Mouse (Mus musculus) adipose tissue, adult 10 weeks (tissue): ENCODE data around the gene Fam83g. TPM values are rescaled to one million over a fixed set of nuclear protein-coding genes. Genes with fewer than 3 reads are reported as not detected.

Experiments used
- polyA plus RNA-seq: library from polyadenylated mRNA; stranded (reverse); fragments of 350-450 nt; fragmentation: Illumina TruSeq; extraction: RNeasy Lipid Tissue Mini Kit (QIAGEN cat#74804); gene quantifications from one replicate; pipeline ENCODE4 v1.2.3, GENCODE M21; 2014; ENCODE audit warnings: low read depth, low replicate concordance

Gene Fam83g
- polyA plus RNA-seq: 2.2 TPM

DNA sequence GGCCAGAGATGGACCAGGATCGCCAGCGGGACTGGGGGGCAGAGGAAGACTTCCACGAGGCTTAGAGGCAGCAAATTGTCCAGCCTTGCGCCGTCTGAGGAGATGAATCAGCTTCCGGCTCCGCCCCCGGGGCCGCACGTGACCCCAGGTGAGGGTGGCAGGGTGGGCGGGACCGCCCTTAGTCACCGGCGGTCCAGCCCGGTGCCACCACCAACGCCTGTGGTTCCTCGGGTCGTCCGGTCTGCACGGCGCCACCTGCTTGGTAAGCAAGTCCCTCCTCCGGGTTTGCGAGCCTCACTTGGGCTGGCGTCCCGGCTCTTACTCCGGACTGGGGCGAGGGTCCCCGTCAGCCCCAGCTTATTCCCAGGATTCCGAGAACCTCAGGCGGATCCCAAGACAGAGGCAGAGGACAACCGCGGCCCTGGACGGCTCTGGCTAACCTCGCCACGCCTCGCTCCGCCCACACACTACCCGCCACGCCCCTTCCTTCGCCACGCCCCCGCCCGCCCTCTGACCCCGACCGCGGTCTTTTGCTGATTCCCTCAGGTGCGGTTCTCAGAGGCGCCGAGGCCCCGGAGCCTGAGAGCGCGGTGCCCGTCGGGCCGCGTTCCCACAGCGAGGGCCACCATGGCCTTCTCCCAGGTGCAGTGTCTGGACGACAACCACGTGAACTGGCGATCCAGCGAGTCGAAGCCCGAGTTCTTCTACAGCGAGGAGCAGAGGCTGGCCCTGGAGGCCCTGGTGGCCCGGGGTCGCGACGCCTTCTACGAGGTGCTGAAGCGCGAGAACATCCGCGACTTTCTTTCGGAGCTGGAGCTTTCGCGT lies at the start of gene Fam83g:
TSS of gene Fam83g (plus strand) at position 185 of the 825 bp plus-strand sequence.

DNA sequence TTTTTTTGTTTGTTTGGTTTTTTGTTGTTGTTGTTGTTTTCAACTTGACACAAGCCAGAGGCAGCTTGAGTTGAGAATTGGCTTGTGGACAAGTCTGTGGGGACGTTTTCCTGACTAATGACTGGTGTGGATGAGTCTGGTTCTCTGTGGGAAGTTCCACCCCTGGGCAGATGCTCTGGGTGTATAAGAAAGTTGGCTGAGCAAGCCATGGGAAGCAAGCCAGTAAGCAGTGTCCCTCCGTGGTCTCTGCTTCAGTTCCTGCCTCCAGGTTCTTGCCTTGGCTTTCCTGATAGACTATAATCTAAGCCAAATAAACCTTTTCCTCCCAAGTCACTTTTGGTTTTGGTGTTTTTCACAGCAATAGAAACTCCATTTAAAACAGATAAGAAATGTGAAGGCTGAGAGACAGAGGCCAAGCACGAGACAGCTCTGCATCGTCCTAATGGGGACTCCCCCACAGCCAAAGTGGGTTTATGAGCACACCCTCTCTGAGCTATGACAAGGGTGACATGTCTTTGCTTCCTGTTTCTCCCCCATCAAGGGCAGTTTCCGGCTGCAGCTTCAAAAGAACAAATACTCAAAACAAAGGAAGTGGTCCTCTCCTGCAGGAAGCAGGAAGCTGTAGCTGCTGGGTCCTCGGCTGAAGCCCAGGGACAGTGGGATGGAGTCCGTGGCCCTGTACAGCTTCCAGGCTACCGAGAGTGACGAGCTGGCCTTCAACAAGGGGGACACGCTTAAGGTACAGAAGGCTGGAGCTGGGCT lies 31.0 kb upstream of the Fam83g start, which contains the start of gene Grap:
TSS of gene Grap (plus strand) at position 580 of the 762 bp plus-strand sequence.

DNA sequence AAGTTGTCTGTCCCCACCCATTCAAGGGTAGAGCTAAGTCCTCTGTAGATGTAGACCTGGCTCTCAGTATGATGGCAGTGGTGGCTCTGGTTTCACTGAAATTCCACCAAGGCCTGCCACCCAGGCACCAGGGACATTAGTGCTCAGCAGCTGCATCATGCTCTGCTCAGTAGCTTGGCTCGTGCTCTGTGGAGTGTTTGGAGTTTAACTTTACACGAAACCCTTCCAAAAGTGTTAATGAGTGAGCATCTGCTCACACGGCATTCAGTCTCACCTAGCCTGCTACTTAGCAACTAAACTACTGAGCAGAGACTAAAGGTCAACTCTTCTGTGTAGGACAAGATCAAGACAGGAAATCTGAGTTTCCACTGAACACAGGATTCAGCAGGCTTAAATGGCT lies 36.7 kb downstream of the Fam83g start, which contains the start of gene Slc5a10:
TSS of gene Slc5a10 (minus strand) at position 191 of the 400 bp plus-strand sequence.

Other genes with a start within 250 kb of the Fam83g start
- gene Rnf112, start 230.0 kb upstream of the Fam83g start, polyA plus RNA-seq: 0.94 TPM
- gene Mfap4, start 198.7 kb upstream of the Fam83g start, polyA plus RNA-seq: 74.0 TPM
- 12.1 TPM for gene Mapk7, start 189.7 kb upstream of the Fam83g start, polyA plus RNA-seq
- gene B9d1, start 178.9 kb upstream of the Fam83g start, polyA plus RNA-seq: 22.2 TPM
- 35.0 TPM for gene Epn2, start 104.4 kb upstream of the Fam83g start, polyA plus RNA-seq
- 11.8 TPM for gene Grap, start 30.8 kb upstream of the Fam83g start, polyA plus RNA-seq
- gene Slc5a10, start 36.7 kb downstream of the Fam83g start, polyA plus RNA-seq: not detected
- 29.1 TPM for gene Prpsap2, start 78.0 kb downstream of the Fam83g start, polyA plus RNA-seq
- 29.1 TPM for gene Ulk2, start 171.0 kb downstream of the Fam83g start, polyA plus RNA-seq
- 13.1 TPM for gene Akap10, start 246.2 kb downstream of the Fam83g start, polyA plus RNA-seq